Mouse (Mus musculus) mouse trophoblast stem cell (cell line): Measurements from ENCODE around the gene Slc25a38.
"Not testable (repeated sequence)": the region's sequence is repeated elsewhere in the genome, so short reads cannot be mapped to it uniquely, and the experiment has no call there.

Experiments used
- in situ Hi-C, 2 experiments: fragments of 300-500 bp; cut with MseI, MboI; formaldehyde crosslinking; loops; 2 replicates in 1 of 2; 3 replicates in 1 of 2; pipeline ENCODE4 v1.15.1; 2025

Slc25a38 gene

GRCm38 (mm10) chr9:120099304-120099703 is 10.9 kb upstream of the Slc25a38 start:
- in situ Hi-C loops = no loop called here

- in situ Hi-C loops = no loop called here
Measured at GRCm38 (mm10) chr9:120101165-120101564, 9.0 kb upstream of the Slc25a38 start.

DNA sequence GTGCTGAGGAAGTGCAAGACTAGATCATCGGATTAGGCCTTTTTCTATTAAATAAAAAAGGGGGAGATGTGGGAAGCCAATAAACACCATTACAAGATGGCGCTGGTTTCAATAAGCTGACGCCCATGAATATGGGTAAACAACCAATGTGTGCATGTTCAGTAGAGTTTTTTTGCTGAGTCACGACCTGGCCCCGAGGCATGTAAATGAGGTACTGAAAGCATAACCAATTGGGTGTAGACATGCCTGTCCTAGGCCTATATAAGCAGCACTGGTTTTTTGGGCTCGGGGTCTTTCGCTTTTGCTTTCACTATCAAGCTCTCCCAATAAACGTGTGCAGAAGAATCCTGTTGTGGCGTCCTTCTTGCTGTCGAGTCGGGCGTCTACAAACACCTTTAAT is 1.2 kb upstream of the Slc25a38 start:
- in situ Hi-C loops = not testable (repeated sequence)

DNA sequence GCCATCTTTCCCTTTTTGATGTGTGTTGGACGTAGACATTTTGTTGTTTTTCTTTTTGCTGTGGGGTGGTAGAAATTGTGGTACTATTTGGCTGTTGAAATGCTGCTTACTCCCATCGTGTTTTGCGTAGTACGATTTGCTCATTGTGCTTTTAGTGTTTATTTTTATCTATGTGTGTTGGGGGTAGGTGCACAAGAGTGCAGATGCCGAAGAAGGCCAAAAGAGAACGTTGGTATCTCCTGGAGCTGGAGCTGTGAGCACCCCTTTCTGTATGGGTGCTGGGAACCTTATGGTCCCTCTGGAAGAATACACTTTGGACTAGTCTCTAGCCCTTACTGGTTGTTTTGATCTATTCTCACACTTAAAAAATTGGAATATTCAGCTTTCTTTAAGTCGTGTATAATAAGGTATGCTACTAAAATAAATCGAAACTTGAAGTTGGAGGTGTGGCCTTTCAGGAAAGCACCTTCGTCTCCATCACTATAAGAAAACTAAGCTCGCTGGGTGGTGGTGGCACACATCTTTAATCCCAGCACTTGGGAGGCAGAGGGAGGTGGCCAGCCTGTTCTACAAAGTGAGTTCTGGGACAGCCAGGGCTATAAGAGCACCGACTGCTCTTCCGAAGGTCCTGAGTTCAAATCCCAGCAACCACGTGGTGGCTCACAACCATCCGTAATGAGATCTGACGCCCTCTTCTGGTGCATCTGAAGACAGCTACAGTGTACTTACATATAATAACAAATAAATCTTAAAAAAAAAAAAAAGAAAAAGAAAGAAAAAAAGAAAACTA is 1.2 kb downstream of the Slc25a38 start:
- in situ Hi-C loops = no loop called here

GRCm38 (mm10) chr9:120112472-120112871 is 2.3 kb downstream of the Slc25a38 start:
- in situ Hi-C loops = no loop called here

DNA sequence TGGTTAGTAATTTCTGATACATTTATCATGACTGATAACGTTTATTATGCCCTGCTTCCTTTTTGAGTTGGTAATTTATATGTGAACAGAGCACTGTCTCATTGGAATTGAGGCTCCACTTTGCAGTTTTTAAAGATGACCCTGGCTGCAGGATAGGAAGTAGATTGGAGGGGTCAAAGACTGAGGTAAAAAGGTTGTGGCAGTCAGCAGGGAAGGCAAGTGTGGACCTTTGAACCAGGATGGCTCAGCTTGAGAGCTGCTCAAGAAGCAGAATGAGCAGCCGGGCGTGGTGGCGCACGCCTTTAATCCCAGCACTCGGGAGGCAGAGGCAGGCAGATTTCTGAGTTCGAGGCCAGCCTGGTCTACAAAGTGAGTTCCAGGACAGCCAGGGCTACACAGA is 3.3 kb downstream of the Slc25a38 start:
- in situ Hi-C loops = no loop called here

DNA sequence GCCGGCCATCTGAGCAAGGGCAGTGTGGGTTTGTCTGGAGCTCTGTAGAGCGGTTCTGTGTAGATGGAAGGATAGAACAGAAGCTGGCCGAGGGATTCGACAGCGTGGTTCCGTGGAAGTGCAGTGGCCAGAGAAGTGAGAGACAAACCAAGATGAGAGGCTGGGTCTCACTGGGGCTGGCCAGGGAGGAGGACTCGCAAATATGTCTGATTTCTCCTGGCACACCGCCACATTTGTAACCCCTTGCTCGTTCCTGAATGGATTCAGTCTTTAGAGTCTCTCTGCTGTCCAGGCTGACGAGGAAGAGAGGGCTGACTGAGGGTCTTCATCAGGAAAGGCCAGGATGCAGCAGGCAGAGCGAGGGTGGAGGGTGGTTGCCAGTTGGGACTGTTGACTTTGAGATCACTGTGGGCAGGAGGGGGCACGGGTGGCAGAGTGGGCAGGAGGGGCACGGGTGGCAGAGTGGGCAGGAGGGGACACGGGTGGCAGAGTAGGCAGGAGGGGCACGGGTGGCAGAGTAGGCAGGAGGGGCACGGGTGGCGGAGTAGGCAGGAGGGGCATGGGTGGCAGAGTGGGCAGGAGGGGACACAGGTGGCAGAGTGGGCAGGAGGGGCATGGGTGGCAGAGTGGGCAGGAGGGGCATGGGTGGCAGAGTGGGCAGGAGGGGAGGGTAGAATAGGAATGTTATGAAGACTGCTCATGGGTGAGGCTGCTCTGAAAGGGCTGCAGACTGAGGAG is 4.0 kb downstream of the Slc25a38 start:
- in situ Hi-C loops = no loop called here

DNA sequence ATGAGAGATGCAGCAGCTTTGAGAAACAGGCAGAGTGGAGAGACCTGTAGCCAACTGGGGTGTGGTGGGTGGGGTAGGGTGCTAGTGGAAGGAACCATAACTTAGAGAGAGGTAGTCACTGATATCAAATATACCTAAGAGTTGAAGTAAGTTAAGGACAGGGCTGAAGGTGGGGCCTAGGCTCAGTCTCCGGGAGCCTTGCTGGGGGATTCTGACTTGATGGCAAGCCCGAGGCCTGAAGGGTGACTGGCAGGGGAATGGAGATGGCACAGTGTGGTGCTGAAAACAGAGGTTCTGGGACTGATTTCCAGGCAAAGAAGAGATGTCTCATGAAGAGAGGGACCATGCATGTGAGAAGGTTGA is 4.6 kb downstream of the Slc25a38 start:
- in situ Hi-C loops = no loop called here

GRCm38 (mm10) chr9:120115580-120115979 is 5.4 kb downstream of the Slc25a38 start:
- in situ Hi-C loops = no loop called here

DNA sequence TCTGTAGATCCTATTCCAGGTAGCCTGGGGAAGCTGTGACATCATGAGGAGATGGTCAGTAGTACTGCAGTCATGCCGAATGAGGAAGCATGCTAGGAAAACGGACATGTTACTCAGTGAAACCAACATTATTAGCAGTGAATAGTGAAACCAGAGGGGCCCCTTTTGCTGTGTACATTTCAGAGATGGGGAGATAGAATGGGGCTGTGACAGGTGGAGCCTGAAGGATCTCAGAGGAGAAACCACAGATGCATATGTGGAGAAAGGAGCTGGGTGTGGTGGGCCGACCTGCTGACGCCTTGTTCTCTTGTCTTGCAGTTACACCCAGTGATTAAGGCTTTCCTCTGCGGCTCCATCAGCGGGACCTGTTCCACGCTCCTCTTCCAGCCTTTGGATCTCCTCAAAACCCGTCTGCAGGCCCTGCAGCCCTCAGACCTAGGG is 6.0 kb downstream of the Slc25a38 start:
- in situ Hi-C loops = no loop called here

- in situ Hi-C loops = no loop called here
Measured at GRCm38 (mm10) chr9:120118212-120118611, 8.0 kb downstream of the Slc25a38 start.

DNA sequence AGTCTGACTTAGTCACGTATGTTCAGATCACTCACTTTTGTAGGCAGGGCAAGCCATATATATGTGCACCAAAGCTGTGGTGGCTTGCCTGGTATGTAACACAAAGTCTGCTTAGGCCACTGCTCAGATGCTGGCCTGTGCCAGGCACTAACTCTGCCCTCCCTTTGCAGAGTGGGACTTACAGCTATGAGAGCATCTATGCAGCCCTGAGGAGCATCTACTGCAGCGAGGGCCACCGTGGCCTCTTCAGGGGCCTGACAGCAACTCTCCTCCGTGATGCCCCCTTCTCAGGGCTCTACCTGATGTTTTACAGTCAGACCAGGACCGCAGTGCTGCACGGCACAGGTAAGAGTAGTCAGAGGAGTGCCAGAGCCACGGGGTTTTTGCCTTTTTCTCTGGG is 10.3 kb downstream of the Slc25a38 start:
- in situ Hi-C loops = no loop called here

DNA sequence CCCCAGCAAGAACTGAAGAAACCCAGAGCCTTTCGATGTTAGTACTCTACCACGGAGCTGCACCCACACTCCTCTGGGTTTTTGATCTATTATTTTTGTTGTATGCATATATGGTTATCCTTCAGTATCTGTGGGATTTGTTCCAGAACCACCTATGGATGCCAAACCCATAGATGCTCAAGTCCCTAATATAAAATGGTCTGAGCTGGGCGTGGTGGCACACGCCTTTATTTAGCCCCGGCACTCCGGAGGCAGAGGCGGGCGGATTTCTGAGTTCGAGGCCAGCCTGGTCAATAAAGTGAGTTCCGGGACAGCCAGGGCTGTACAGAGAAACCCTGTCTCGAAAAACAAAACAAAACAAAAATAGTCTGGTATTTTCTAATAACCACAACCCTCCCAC is 16.7 kb downstream of the Slc25a38 start:
- in situ Hi-C loops = no loop called here

- in situ Hi-C loops = no loop called here
Measured at GRCm38 (mm10) chr9:120127538-120128251, 17.5 kb downstream of the Slc25a38 start, which contains the start of gene Rpsa. TSS of gene Rpsa (plus strand) at chr9:120127689.

GRCm38 (mm10) chr9:120129276-120129675 is 19.1 kb downstream of the Slc25a38 start:
- in situ Hi-C loops = no loop called here

DNA sequence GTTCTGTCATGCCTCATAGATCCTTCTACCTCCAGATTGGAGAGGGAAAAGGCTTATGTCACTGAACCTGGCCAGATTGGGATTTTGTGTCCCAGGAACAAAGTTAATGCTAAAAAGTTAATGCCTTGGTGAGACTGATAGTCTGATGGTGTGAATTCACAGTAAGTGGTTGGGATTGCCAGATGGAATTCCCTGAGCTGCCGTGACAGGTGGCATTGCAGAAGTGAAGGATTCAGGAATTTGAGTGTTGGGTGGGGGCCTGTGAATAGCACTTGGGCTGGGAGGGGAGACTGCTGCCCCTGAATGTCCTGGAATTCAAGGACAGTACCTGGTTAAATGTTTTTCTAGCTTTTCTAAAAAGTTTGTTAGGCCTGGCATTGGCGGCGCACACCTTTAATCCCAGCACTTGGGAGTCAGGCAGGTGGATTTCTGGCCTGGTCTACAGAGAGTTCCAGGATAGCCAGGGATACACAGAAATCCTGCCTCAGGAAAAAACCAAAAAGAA is 21.7 kb downstream of the Slc25a38 start:
- in situ Hi-C loops = no loop called here

DNA sequence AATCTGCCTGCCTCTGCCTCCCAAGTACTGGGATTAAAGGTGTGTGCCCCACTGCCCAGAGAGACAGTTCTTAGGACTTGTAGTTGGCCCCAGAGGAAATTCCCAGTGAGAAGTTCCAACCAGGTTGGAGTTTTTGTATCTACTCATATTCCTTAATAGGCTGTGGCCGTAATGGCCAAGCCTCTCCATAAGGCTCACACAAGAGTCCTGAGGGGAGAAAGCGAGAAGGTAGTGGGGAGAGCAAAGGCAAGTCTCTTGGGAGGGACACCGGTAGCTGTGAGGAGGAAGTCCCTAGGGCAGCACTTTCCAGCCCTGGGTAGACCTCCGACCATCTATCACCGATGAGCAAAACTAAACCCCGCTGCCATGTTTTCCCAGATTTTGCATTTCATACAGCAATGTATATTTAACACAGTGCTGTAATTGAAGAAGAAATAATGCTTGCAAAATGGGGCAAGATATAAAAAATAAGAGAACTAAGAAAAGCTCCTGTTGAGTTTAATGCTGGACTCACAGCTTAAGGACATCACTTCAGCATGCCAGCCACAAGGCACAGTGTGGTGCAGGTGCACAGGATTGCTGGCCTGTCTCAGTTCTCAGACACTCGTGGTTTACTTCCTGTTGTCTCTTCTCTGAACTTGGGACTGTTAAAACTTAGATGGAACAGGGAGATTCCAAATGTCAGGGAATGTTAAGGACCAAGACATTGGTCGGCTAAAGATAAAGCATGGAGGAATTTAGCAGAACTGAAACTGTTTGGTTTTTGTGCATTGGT is 23.0 kb downstream of the Slc25a38 start:
- in situ Hi-C loops = no loop called here

GRCm38 (mm10) chr9:120133755-120134475 is 23.7 kb downstream of the Slc25a38 start:
- in situ Hi-C loops = no loop called here

- in situ Hi-C loops = no loop called here
Measured at GRCm38 (mm10) chr9:120134529-120135160, 24.5 kb downstream of the Slc25a38 start.

DNA sequence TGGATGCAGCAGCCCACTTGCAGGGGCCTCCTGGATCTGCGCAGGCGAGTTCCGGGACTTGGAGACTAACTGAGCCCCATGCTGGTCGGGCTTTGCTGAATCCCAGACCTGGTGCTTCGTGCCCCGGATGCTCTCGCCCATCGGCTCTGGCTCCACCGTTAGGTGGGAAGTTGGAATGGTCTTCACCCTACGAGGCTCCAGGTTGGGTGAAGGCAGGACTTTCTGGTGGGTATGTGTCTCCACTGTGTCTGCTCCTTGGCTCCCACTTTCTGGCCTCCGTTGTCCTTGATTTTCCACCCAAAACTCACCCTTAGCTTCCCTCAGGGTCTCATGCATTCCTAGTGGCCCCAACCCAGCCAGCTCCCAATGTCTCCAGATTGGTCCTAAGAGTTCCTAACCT is 25.3 kb downstream of the Slc25a38 start:
- in situ Hi-C loops = no loop called here
